Mouse (Mus musculus): Measurements from ENCODE around the gene Dpagt1.
"Not testable (repeated sequence)": the region's sequence is repeated elsewhere in the genome, so short reads cannot be mapped to it uniquely, and the experiment has no call there.

The Dpagt1 gene

GRCm38 (mm10) chr9:44318076-44318825, 7.6 kb upstream of the Dpagt1 start:
- no peak for DNase-seq (ENCODE audit: inconsistent ontology term)

- no peak for DNase-seq (ENCODE audit: inconsistent ontology term)
These were observed 7.1 kb upstream of the Dpagt1 start for GRCm38 (mm10) chr9:44318826-44319095.

- no peak for DNase-seq (ENCODE audit: inconsistent ontology term)
These were observed 6.5 kb upstream of the Dpagt1 start for GRCm38 (mm10) chr9:44319105-44319886.

- DNase-seq (ENCODE audit: inconsistent ontology term): peak; percentile 99
These were observed 5.7 kb upstream of the Dpagt1 start, which contains the start of gene C2cd2l for GRCm38 (mm10) chr9:44319887-44320798. Gene C2cd2l (minus strand): TSS chr9:44320285.

GRCm38 (mm10) chr9:44320799-44321133, 5.1 kb upstream of the Dpagt1 start:
- no peak for DNase-seq (ENCODE audit: inconsistent ontology term)

GRCm38 (mm10) chr9:44323656-44324055, 2.2 kb upstream of the Dpagt1 start:
- not testable (repeated sequence) for DNase-seq (ENCODE audit: inconsistent ontology term)

GRCm38 (mm10) chr9:44324147-44324546, 1.7 kb upstream of the Dpagt1 start:
- no peak for DNase-seq (ENCODE audit: inconsistent ontology term)

GRCm38 (mm10) chr9:44325032-44325767, 619 bp upstream of the Dpagt1 start:
- not testable (repeated sequence) for DNase-seq (ENCODE audit: inconsistent ontology term)

GRCm38 (mm10) chr9:44326371-44327063, 698 bp downstream of the Dpagt1 start:
- peak; percentile 87 for DNase-seq (ENCODE audit: inconsistent ontology term)

GRCm38 (mm10) chr9:44327064-44327711, 1.4 kb downstream of the Dpagt1 start:
- peak; percentile 36 for DNase-seq (ENCODE audit: inconsistent ontology term)

- no peak for DNase-seq (ENCODE audit: inconsistent ontology term)
These were observed 2.1 kb downstream of the Dpagt1 start for GRCm38 (mm10) chr9:44327926-44328325.

- no peak for DNase-seq (ENCODE audit: inconsistent ontology term)
These were observed 4.9 kb downstream of the Dpagt1 start for GRCm38 (mm10) chr9:44330736-44331135.

GRCm38 (mm10) chr9:44332918-44333638, 7.3 kb downstream of the Dpagt1 start:
- DNase-seq (ENCODE audit: inconsistent ontology term): no peak

GRCm38 (mm10) chr9:44334396-44335330, 8.8 kb downstream of the Dpagt1 start, which contains the start of gene H2afx:
Gene H2afx (plus strand): TSS chr9:44334694.
- DNase-seq (ENCODE audit: inconsistent ontology term): peak; percentile 99

- peak; percentile 57 for DNase-seq (ENCODE audit: inconsistent ontology term)
These were observed 9.7 kb downstream of the Dpagt1 start for GRCm38 (mm10) chr9:44335331-44336092.

- no peak for DNase-seq (ENCODE audit: inconsistent ontology term)
These were observed 10.2 kb downstream of the Dpagt1 start for GRCm38 (mm10) chr9:44336093-44336406.

- not testable (repeated sequence) for DNase-seq (ENCODE audit: inconsistent ontology term)
These were observed 10.7 kb downstream of the Dpagt1 start for GRCm38 (mm10) chr9:44336513-44336912.

- no peak for DNase-seq (ENCODE audit: inconsistent ontology term)
These were observed 11.1 kb downstream of the Dpagt1 start for GRCm38 (mm10) chr9:44336964-44337363.
